Mouse (Mus musculus) small intestine, adult 2 months (tissue): Measurements from ENCODE around the gene Asb10.

Experiments used
- CTCF ChIP-seq: fragments of 200-500 bp; IDR thresholded peaks from 2 replicates; pipeline ENCODE4 v1.5.1; 2012; ENCODE audit warnings: low read depth, mild to moderate bottlenecking, control low read depth, inconsistent platforms, low read length, moderate library complexity, mixed read lengths; ENCODE audit not compliant: insufficient replicate concordance, insufficient read length; ENCODE audit errors: extremely low read depth
- POLR2A ChIP-seq: fragments of 200-500 bp; IDR thresholded peaks from 2 replicates; pipeline ENCODE4 v1.6.1; 2012; ENCODE audit warnings: low read depth, mild to moderate bottlenecking, control low read depth, inconsistent platforms, low read length, moderate library complexity

DNA sequence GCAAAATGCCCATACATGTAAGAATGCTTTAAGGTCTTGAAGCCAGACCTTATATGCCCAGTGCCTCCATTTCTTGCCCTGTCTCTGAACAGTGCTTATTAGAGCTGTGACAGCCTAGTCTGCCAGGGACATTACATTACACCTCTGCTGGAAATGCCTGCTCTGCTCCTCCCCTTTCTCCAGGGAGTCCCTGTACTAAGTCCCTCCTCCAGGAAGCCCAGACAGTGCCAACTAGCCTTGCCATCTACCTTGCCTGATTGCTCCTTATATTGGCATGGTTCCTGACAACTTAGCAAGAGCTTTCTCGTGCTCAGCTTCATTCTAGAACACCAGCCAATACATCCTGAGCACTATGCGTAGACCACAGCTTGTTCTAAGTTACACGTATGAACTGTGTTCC, 5.0 kb downstream of the Asb10 start:
- no peak for TF ChIP-seq CTCF
- TF ChIP-seq POLR2A: no peak
